Mouse (Mus musculus): ENCODE data around the gene Kcnk13. TPM values are rescaled to one million over a fixed set of nuclear protein-coding genes. Genes with fewer than 3 reads are reported as not detected.

Gene Kcnk13
- total and polyA plus RNA-seq, 2 experiments from 2014 or later, result 2.5 to 4.3 TPM

GRCm38 (mm10) chr12:99972825-99973224 lies 8.5 kb downstream of the Kcnk13 start:
- no peaks in the 10 kb centered on the region for H3K4me1 ChIP-seq (ENCODE audit: insufficient read depth)
- ATAC-seq, result no peak
- no peak overlapping the region for H3K4me2 ChIP-seq (ENCODE audit: low read depth)
- H3K27ac ChIP-seq (ENCODE audit: low read depth, low read length), result no peak overlapping the region
- H3K36me3 ChIP-seq (ENCODE audit: insufficient read depth), result no peaks in the 10 kb centered on the region
- 0 out of 2 replicates have a peak, but pooled peaks cover 4% of the 10 kb centered on the region for H3K9me3 ChIP-seq (ENCODE audit: low read length)
- TF ChIP-seq CTCF (IDR thresholded peaks at IDR 0.05; ENCODE audit: low read depth), result no peak
- no peak overlapping the region for H3K9ac ChIP-seq
- WGBS, result 56% methylated on average over 7 of the region's 7 CpGs
- DNase-seq, result no peak
- H3K4me3 ChIP-seq (ENCODE audit: low read depth, low read length), result no peak overlapping the region
- H3K27me3 ChIP-seq (ENCODE audit: insufficient read depth, low read length), result 0 out of 2 replicates have a peak, but pooled peaks cover 12% of the 10 kb centered on the region

GRCm38 (mm10) chr12:99973659-99974058 lies 9.4 kb downstream of the Kcnk13 start:
- Histone ChIP-seq H3K27me3 (ENCODE audit: insufficient read depth, low read length) (0 out of 2 replicates have a peak, but pooled peaks cover 8% of the 10 kb centered on the region), H3K9me3 (ENCODE audit: low read length) (0 out of 2 replicates have a peak, but pooled peaks cover 4% of the 10 kb centered on the region), H3K4me2 (ENCODE audit: low read depth) (no peak overlapping the region), H3K4me1 (ENCODE audit: insufficient read depth) (no peaks in the 10 kb centered on the region), H3K9ac (no peak overlapping the region), H3K36me3 (ENCODE audit: insufficient read depth) (no peaks in the 10 kb centered on the region), H3K4me3 (ENCODE audit: low read depth, low read length) (no peak overlapping the region), H3K27ac (ENCODE audit: low read depth, low read length) (no peak overlapping the region)
- 80% methylated on average over 1 of the region's 1 CpGs for WGBS
- DNase-seq (no peak), ATAC-seq (no peak)
- peak; percentile 29; the same call in 1 of the 2 replicates for TF ChIP-seq CTCF (IDR thresholded peaks at IDR 0.05; ENCODE audit: low read depth)

GRCm38 (mm10) chr12:99979541-99979940 lies 15.2 kb downstream of the Kcnk13 start:
- H3K27me3 ChIP-seq (ENCODE audit: insufficient read depth, low read length), result no peaks in the 10 kb centered on the region
- H3K9me3 ChIP-seq (ENCODE audit: low read length), result 0 out of 2 replicates have a peak, but pooled peaks cover 4% of the 10 kb centered on the region
- no peak for TF ChIP-seq CTCF (IDR thresholded peaks at IDR 0.05; ENCODE audit: low read depth)
- DNase-seq (no peak), ATAC-seq (no peak)
- no peaks in the 10 kb centered on the region for H3K36me3 ChIP-seq (ENCODE audit: insufficient read depth)
- H3K4me3 ChIP-seq (ENCODE audit: low read depth, low read length), result no peak overlapping the region
- no peaks in the 10 kb centered on the region for H3K4me1 ChIP-seq (ENCODE audit: insufficient read depth)
- no peak overlapping the region for H3K9ac ChIP-seq
- H3K4me2 ChIP-seq (ENCODE audit: low read depth), result no peak overlapping the region
- H3K27ac ChIP-seq (ENCODE audit: low read depth, low read length), result no peak overlapping the region
- WGBS, result 85% methylated on average over 4 of the region's 4 CpGs

- no peaks in the 10 kb centered on the region for H3K36me3 ChIP-seq (ENCODE audit: insufficient read depth)
- H3K9ac ChIP-seq, result no peak overlapping the region
- no peak overlapping the region for H3K4me2 ChIP-seq (ENCODE audit: low read depth)
- WGBS, result 95% methylated on average over 5 of the region's 5 CpGs
- no peak for TF ChIP-seq CTCF (IDR thresholded peaks at IDR 0.05; ENCODE audit: low read depth)
- no peak overlapping the region for H3K27ac ChIP-seq (ENCODE audit: low read depth, low read length)
- no peak for DNase-seq
- no peak overlapping the region for H3K4me3 ChIP-seq (ENCODE audit: low read depth, low read length)
- no peak for ATAC-seq
- no peaks in the 10 kb centered on the region for H3K9me3 ChIP-seq (ENCODE audit: low read length)
- H3K27me3 ChIP-seq (ENCODE audit: insufficient read depth, low read length), result no peaks in the 10 kb centered on the region
- H3K4me1 ChIP-seq (ENCODE audit: insufficient read depth), result no peaks in the 10 kb centered on the region
Observed at GRCm38 (mm10) chr12:99986797-99987196, 22.5 kb downstream of the Kcnk13 start.

GRCm38 (mm10) chr12:99988144-99988543 lies 23.8 kb downstream of the Kcnk13 start:
- 77% methylated on average over 2 of the region's 2 CpGs for WGBS
- Histone ChIP-seq H3K27ac (ENCODE audit: low read depth, low read length) (no peak overlapping the region), H3K4me3 (ENCODE audit: low read depth, low read length) (no peak overlapping the region), H3K4me1 (ENCODE audit: insufficient read depth) (no peaks in the 10 kb centered on the region), H3K36me3 (ENCODE audit: insufficient read depth) (no peaks in the 10 kb centered on the region), H3K27me3 (ENCODE audit: insufficient read depth, low read length) (no peaks in the 10 kb centered on the region), H3K9me3 (ENCODE audit: low read length) (no peaks in the 10 kb centered on the region), H3K9ac (no peak overlapping the region), H3K4me2 (ENCODE audit: low read depth) (no peak overlapping the region)
- no peak for TF ChIP-seq CTCF (IDR thresholded peaks at IDR 0.05; ENCODE audit: low read depth)
- ATAC-seq, result no peak
- DNase-seq, result no peak

GRCm38 (mm10) chr12:99992362-99992862 lies 28.1 kb downstream of the Kcnk13 start:
- Histone ChIP-seq H3K36me3 (ENCODE audit: insufficient read depth) (no peaks in the 10 kb centered on the region), H3K4me3 (ENCODE audit: low read depth, low read length) (no peak overlapping the region), H3K4me2 (ENCODE audit: low read depth) (no peak overlapping the region), H3K27me3 (ENCODE audit: insufficient read depth, low read length) (no peaks in the 10 kb centered on the region), H3K9ac (no peak overlapping the region), H3K27ac (ENCODE audit: low read depth, low read length) (no peak overlapping the region), H3K9me3 (ENCODE audit: low read length) (no peaks in the 10 kb centered on the region), H3K4me1 (ENCODE audit: insufficient read depth) (no peaks in the 10 kb centered on the region)
- ATAC-seq (no peak), DNase-seq (no peak)
- 90% methylated on average over 11 of the region's 11 CpGs for WGBS
- TF ChIP-seq CTCF (IDR thresholded peaks at IDR 0.05; ENCODE audit: low read depth), result no peak

GRCm38 (mm10) chr12:99993146-99993890 lies 29.0 kb downstream of the Kcnk13 start:
- Histone ChIP-seq H3K4me3 (ENCODE audit: low read depth, low read length) (no peak overlapping the region), H3K4me2 (ENCODE audit: low read depth) (no peak overlapping the region), H3K27me3 (ENCODE audit: insufficient read depth, low read length) (no peaks in the 10 kb centered on the region), H3K27ac (ENCODE audit: low read depth, low read length) (no peak overlapping the region), H3K4me1 (ENCODE audit: insufficient read depth) (no peaks in the 10 kb centered on the region), H3K9ac (no peak overlapping the region), H3K36me3 (ENCODE audit: insufficient read depth) (no peaks in the 10 kb centered on the region), H3K9me3 (ENCODE audit: low read length) (no peaks in the 10 kb centered on the region)
- no peak for ATAC-seq
- no peak for DNase-seq
- 65% methylated on average over 10 of the region's 10 CpGs for WGBS
- TF ChIP-seq CTCF (IDR thresholded peaks at IDR 0.05; ENCODE audit: low read depth), result no peak
